Mouse (Mus musculus) layer of hippocampus, postnatal 14 days (tissue): ENCODE results near the gene Hipk4. TPM values are rescaled to one million over a fixed set of nuclear protein-coding genes. Genes with fewer than 3 reads are reported as not detected.

Experiments used
- DNase-seq, 2 experiments: peaks; one replicate each; pipeline ENCODE4 v3.0.0; 2021 to 2022; ENCODE audit warnings: low spot score in 2 of 2, mixed read lengths in 1 of 2
- long read RNA-seq, 2 experiments: library from polyadenylated mRNA; stranded (forward); transcript quantifications; one replicate each; pipeline ENCODE4 v2.0.0; 2021
- total RNA-seq, 2 experiments: library from RNA; stranded (reverse); gene quantifications; 2 replicates each; pipeline ENCODE4 v1.2.3; 2021

Hipk4 gene
- total RNA-seq: under 1 TPM in 1 of 2 experiments, not detected in 1; 0.35 TPM
- long read RNA-seq, experiment 1: 0 reads
- long read RNA-seq, experiment 2: 0 reads

DNA sequence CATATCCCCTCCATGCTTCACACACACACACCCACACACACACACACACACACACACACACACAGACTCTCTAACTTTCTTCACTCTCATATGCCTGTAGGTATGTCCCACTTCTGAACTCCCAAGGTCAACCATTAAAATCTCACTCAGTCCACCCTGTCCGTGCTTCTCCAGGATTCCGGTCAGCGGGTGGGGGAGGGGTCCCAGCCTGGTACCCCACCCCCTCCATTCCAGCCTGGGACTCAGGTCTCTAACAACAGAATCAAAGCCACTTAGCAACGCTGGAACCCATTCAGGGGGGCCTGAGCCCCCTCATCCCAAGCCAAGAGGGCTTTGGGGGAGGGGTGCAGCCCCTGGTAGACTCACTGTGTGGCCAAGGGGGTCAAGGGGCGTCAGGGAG, at the start of gene Hipk4:
Hipk4 (plus strand) TSS at position 301 of the 400 bp plus-strand sequence.
- DNase-seq: no peak

DNA sequence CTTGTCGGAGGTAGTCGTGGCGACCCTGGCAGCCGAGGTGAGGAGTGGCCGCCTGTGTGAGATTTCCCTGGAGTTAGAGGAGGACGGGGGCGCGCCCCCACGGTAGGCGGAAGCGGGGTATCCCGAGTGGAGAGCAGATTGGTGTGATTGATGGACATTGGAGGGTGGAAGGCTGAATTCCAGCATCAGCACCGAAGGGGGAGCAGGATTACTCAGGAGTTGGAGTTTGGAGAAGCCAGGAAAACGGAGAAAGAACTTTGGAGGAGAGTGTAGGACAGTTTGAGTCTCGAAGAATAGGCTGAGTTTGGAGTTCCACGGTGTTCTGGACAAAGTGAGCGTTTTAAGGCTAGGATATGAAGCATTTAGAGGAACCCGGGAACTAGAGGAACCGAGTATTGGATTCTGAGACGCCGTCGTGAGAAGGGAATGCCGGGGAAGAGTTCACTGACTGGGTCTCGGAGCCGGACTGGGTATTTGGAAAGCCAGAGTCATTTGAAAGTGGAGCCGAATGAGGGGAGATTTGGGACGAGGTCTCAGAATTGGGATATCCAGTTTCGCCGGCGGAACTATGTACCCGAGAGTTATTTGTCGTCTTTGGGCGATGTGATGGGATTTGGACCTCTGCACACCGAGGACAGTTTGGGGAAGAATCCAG, 49.1 kb upstream of the Hipk4 start:
- DNase-seq: no peak

DNA sequence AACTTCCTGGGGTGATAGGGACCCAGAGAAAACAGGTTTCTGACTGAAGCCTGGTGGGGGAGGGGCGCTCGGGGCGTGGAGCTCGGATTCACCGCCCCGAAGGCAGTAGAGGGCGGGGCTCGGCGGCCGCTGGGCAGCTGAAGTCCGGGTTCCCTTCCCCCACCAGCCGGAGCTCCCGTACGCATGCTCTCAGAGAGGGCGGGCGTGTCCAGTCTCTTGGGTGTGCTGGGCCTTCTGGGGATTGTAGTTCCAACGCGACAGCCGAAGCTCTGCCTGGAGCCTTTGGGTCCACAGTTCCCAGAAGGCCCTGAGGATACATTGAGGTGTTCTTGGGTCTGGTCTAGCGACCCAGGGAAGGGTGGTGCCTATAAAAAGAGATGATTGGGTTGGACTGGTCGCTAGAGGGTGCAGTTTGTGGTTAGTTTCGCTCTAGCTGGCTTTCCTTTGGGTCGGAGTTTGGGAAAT, 48.5 kb upstream of the Hipk4 start:
- peak; percentile 92 to 96 for DNase-seq

DNA sequence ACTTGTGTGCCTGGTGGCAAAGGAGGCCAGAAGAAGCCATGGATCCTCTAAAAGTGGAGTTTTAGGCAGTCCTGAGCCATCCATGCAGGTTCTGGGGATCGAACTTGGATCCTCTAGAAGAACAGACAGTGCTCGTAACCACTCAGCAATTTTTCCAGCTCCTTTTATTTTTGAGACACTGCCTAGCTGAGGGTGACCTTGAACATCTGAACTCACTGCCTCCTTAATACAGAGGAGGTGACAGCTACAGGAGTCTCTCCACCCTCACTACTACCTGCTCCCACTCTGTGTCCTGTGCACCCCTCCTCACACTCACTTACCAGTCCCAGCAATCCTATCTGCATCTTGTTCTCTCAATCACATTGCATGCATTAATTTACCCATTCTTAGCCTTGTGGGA, 47.5 kb upstream of the Hipk4 start:
- no peak for DNase-seq

DNA sequence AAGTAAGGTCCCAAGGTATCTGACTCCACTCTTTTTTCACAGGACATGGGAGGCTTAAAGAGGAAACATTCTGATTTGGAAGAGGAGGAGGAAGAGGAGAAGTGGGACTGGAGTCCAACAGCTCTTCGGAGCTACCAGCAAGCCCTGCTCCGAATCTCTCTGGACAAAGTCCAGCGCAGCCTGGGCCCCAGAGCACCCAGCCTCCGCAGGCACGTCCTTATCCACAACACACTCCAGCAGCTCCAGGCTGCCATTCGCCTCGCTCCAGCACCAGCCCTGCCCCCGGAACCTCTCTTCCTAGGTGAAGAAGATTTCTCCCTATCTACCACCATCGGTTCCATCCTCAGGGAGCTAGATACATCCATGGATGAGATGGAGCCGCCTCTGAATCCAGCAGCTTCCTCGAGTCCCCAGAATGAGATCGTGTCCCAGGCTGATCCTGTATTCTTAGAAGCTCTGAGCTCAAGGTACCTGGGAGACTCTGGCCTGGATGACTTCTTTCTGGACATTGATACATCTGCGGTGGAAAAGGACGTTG, 46.9 kb upstream of the Hipk4 start:
- no peak for DNase-seq

DNA sequence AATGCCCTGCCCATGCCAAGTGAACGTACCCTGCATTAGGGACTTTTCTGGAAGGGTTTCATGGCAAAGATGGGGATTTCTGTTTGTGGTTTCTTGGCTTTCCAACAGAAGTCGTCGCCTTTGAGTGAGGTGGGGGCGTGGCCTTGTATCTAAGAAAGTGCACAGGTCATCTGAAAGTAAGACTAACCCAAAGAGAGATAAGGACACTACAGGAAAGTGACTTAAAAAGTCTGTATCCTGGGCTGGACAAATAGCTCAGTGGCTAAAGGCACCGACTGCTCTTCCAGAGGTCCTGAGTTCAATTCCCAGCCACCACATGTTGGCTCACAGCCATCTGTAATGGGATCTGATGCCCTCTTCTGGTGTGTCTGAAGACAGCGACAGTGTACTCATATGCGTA, 44.5 kb upstream of the Hipk4 start:
- DNase-seq: no peak

DNA sequence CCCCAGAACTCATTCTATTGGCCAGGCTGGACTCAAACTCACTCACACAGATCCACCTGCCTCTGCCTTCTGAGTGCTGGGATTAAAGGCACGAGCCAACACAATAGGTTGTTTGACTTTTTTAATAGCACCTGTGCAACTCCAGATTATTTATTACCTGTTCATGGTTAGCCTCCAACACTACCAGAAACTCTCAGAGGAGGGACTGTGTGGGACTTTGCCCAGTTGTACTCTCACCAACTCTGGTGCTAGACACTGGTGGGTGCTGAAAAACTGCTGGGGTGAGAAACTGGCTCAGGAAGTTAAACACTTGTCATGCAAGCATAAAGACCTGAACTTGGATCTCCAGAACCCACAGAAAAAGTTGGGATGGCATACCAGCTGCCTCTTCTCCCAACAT, 43.3 kb upstream of the Hipk4 start:
- no peak for DNase-seq

DNA sequence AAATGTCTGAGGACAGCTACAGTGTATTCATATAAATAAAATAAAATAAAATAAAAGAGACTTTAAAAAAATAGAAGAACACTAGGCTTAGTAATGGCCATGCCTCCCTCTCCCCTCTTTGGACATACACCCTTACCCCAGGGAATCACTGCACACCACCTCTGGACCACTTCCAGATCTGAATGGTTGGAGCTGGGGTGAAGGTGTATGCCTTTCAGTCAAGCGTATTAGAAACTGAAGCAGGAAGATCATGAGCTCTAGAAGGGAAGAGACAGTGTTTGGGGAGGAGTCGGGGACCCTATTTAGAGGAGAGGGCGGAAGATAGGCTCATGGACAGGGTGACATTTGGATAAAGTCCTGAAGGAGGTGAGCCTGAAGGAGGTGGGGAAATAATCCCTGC, 42.6 kb upstream of the Hipk4 start:
- no peak for DNase-seq

DNA sequence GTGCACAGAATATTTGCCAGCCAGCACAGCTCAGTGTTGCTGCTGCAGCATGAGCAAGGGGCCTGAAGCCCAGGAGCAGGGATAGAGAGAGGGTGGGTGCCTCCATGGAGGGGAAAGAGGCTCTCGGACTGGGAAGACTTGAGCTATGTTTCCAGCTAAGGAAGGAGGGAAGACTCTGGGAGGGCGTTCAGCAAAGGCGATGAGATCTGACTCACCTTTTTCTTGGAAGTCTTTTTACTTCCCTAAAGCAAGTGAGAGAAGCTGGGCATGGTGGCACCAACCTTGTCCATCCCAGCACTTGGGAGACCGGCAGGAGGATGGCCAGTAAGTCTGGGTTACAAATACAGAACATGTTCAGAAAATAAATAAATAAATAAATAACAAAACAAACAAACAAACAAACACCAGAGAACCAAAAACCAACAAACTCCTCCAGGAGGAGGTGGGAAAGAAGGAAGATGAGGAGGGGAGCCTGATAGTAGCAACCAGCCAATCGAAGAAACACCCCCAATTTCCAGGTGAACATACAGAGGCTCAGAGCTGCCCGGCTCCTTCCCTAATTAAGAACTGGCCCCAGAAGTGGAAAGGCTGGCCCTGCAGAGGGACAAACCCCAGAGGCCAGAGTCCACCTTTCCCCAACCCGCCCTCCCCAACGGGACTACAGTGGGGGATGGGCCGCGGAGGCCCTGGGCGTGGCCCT, 42.0 kb upstream of the Hipk4 start:
- DNase-seq: no peak

DNA sequence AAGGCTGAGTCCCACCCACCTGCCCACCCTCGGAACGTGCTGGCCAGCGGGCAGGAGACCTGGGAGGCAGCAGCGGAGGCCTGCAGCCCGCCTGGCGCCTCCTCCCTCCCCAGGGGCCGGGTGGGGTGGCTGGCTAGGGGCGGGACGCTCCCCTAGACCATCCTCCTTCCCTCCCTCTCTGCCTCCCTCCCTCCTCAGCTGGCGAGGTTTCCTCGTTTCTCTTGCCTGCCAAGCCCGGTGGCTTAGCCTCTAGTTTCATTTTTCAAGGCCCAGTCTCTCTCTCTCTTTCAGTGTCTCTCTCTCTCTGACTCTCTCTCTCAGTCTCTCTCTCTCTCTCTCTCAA, 41.5 kb upstream of the Hipk4 start:
- peak; percentile 36 to 71 for DNase-seq

DNA sequence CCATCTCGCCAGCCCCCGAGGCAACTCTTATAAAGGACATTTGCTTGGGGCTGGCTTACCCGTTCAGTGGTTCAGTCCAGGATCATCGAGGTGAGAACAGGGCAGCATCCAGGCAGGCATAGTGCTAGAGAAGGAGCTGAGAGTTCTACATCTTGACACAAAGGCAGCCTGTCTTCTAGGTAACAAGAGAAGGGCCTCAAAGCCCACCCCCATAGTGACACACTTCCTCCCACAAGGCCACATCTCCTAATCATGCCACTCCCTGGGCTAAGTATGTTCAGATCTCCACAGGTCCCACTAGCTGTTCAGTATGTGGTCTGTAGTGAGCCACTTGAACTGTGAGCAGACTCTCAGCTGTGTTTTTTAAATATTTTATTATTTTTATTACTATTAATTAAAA, 39.2 kb upstream of the Hipk4 start:
- no peak for DNase-seq

DNA sequence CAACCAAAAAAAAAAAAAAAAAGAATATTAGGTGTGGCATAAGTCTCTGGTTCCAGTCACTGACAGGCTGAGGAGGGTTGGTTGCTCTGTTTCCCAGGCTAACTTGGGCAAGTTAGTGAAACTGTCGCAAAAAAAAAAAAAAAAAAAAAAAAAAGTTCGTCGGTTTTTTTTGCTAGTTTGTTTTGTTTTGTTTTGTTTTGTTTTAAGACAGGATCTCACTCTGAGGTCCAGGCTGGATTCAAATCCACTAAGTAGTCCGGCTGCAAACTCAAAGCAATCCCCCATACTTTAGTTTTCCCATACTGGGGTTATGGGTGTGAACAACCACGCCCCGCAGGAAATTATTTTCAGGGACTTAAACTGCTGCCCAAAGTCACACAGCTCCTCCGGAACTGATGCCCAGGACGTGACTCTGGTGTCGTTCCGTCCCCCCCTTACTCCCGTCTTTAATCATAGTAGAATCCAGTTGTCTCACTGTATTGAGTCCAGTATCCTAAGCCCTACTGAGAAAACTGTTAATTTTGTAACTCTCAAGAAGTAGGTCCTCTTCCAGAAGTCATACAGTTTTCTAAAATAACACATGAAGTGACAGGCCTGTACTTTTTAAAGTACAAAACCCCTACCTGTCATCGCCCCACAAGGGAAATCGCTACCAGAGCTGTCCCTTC, 36.8 kb upstream of the Hipk4 start:
- no peak for DNase-seq

DNA sequence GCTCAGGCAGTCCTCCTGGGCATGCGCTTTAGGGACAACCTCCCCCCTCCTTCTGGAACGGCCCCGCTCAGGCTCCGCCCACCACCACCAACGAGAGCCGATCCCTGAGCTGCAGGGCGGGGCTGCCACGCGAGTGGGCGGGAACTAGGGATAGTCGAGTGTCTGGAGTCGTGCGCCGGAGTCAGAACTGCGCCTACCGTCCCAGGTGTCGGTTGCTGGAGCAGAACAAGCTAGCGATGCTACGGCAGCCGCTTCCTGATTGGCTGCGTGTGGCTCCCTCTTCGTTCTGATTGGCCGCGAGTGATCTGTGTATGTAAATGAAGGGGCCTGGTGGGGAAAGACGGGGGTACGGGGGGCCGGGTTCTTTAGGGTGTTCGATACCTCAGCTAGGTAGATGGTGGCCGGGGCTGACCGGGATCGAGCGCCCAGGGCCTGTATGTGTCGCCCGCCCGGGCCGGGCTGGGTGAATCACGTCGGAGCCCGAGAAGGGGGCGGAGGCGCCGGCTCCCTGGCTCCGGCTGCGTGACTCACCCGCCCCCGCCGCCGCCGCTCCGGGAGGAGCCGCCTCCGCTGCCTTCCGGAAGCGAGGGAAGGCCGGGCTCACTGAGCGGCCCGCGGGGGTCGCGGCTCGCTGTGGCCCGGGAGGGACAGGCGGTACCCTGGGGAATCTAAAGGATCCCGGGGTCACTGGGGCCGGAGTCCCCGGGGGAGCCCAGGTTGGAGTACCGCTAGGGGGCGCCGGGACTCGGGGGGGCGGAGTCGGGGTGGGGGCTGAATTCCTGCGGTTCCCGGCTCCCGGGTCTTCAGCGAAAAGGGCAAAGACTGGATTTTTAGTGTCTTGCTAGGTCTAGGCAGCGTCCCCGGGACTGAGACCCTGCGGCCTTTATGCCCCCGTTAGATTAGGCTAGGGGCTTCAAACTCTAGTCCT, 36.0 kb upstream of the Hipk4 start, which contains the start of gene Sertad1:
Sertad1 (plus strand) TSS at position 141 of the 928 bp plus-strand sequence.
- DNase-seq: peak; percentile 98 to 100

DNA sequence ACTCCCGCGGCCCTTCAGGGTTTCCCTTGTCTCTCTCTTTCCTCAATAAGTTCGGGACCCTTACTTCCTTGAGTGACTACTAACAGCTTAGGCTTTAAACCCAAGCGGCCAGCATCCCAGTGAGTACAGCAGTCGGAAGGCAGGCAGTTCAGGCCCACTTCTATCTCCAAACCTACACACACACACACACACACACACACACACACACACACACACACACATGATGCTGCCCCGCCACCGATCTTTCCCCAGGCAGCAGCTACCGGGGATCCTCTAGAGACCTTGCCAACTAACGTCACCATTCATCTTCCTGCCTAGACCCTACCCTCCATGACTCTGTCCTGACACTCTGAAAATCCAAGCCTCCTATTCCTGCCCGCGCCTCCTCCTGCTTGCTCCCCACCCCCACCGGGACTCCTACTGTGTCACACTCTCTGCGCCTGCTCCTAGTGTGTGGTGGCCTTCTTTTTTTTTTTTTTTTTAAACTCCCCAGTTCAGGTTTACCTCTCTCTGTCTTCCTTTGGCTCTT, 35.3 kb upstream of the Hipk4 start:
- DNase-seq: peak in 1 of 2 experiments; percentile 51

DNA sequence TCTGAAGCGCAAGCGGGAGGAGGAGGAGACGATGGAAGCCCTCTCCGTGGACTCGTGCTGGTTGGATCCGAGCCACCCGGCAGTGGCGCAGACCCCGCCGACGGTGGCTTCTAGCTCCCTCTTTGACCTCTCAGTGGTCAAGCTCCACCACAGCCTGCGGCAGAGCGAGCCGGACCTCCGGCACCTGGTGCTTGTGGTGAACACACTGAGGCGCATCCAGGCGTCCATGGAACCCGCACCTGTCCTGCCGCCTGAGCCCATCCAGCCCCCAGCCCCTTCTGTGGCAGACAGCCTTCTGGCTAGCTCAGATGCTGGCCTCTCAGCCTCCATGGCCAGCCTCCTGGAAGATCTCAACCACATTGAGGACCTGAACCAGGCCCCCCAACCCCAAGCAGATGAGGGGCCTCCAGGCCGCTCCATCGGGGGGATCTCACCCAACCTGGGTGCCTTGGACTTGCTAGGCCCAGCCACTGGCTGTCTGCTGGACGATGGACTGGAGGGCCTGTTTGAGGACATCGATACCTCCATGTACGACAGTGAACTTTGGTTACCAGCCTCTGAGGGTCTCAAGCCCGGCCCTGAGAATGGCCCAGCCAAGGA, 33.7 kb upstream of the Hipk4 start:
- no peak for DNase-seq

DNA sequence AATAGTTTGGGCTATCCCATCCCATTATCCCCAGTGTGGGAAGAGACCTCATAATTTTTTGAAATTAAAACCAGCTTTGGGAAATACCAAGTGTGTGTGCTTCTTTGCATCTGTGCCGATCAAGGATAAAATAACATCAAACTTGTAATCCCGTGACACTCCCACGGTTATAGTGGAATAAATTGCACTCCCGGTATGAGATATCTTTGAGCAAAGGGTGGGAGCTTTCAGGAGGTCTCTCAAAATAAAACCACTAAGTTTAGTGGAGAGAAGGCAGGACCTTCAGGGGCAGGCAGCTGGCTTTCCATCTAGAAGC, 32.9 kb upstream of the Hipk4 start:
- no peak for DNase-seq

DNA sequence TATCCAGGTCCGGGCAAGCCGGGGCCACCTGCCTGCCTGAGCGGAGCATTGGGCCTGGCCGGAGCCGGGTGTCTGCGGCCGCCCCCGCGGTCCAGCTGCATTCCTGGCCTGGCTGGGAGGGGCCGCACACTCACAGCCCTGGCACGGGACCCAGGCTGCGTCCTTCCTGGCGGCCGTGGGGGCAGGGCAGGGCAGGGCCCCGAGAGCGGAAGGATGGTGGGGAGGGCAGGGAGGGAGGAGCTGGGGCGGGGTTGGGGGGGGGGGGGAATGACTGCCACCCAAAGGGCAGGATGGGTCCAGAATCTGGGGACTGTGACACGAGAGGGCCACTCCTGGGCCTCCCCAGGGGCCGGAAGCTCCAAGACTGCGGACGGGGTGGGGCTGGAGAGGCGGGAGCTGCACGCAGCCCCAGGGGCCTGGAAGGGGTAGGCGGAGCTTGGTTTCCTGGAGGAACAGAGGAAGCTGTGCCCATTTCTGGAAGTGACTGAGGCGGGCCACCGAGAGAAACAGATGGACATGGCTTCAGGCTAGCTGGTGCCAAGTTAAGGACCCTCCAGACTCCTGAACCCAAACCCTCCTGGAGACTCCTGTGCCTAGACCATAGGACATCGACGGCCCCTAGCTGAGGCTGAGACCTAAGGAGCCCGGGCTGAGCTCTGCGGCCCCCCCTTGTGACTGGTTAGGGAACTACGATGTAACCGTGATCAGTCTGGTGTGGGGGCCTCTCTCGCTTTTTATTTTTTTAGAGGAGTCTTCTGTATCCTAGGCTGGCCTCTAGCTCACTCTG, 32.3 kb upstream of the Hipk4 start:
- peak; percentile 74 to 84 for DNase-seq

DNA sequence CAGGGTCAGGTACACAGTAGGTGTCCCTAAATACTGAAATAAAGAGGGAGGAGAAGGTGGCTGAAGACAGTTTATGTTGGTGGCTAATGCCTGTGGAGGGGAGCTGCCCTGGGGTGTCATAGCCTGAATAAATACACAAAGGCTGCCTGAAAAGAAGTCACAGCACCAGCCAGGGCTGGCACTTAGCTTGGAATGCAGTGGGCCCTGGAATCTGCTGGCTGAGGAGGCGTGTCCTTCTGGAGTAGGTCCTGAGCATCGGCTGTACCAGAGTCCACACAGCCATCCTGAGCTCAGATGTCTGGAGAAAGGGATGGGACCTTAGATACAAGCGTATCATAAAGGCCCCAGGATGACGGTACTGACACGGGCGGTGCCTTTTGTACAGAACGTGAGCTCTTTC, 31.2 kb upstream of the Hipk4 start:
- DNase-seq: no peak

DNA sequence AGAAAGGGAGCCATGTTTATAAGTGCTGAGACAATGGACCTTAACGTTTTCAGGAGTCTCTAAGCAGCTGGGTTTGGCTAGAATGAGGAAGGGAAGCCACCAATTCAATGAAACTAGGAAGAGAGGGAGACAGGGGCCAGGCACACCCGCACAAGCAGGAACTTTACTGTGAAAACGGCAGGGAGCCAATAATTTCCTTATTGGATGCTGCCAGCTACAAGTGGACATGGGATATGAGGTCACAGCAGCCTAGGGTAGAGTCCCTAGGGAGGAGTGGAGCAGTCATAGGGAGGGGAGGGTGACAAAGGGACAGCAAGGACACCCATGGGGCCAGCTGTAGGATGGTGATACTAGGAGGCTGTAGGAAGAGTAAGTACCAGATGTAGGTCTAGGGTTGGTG, 30.0 kb upstream of the Hipk4 start:
- no peak for DNase-seq

DNA sequence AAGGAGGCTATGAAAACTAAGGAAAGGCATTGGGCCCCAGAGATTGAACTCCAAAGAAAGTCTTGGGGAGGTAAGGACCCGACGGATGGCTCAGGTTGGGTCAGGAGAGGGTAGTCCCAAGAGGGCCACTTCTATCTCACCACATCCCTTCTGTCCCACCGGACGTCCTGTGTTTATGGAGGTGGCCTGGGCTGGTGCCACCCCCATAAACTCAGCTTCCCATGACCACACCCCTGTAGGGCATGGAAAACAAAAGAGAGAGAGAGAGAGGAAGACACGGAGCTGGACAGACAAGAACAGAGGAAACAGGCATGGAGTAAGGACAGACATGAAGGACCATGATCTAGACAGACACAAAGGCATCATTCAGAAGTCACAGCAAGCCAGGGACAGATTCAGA, 29.6 kb upstream of the Hipk4 start:
- no peak for DNase-seq
